Mouse (Mus musculus) heart, adult 2 months (tissue): Measurements from ENCODE around the gene Lrrc8b.

ENCODE experiments used
- CTCF ChIP-seq: fragments of 200-600 bp; IDR thresholded peaks from 2 replicates; pipeline ENCODE4 v1.8.1; 2022; ENCODE audit warnings: antibody characterized with exemption, mild to moderate bottlenecking, moderate library complexity
- POLR2A ChIP-seq: fragments of 200-500 bp; IDR thresholded peaks from 2 replicates; pipeline ENCODE4 v1.6.1; 2011; ENCODE audit warnings: mild to moderate bottlenecking, low read depth, low read length, control low read depth; ENCODE audit not compliant: insufficient read depth

- no peak for TF ChIP-seq CTCF
- no peak for TF ChIP-seq POLR2A
These were observed 4.3 kb upstream of the Lrrc8b start for GRCm38 (mm10) chr5:105411294-105411570.
